Mouse (Mus musculus) liver, adult 2 months (tissue): Measurements from ENCODE around the gene Mtrf1l. TPM values are rescaled to one million over a fixed set of nuclear protein-coding genes. Genes with fewer than 3 reads are reported as not detected.

Experiments
- DNase-seq: peaks from one replicate; pipeline ENCODE4 v3.0.0-alpha.2; 2011; ENCODE audit warnings: low read depth, low spot score; ENCODE audit errors: extremely low read depth
- H3K27ac ChIP-seq: fragments of 200-500 bp; replicated peaks from 2 replicates; pipeline ENCODE4 v1.5.1; 2012; ENCODE audit warnings: low read depth, mild to moderate bottlenecking, control low read depth, inconsistent platforms, low read length; ENCODE audit not compliant: insufficient read depth
- H3K27me3 ChIP-seq: fragments of 200-500 bp; 2 replicates; pipeline ENCODE4 v1.6.1; 2012; ENCODE audit warnings: mild to moderate bottlenecking, moderate library complexity, low read length, inconsistent platforms; ENCODE audit not compliant: control insufficient read depth, insufficient read depth
- H3K36me3 ChIP-seq: fragments of 200-500 bp; 2 replicates; pipeline ENCODE4 v1.6.1; 2012; ENCODE audit warnings: low read length, inconsistent platforms; ENCODE audit not compliant: control insufficient read depth, insufficient read depth
- H3K4me1 ChIP-seq: fragments of 200-500 bp; 2 replicates; pipeline ENCODE4 v1.6.1; 2011; ENCODE audit warnings: low read length; ENCODE audit not compliant: control insufficient read depth, insufficient read depth
- H3K4me3 ChIP-seq: fragments of 200-500 bp; 2 replicates; pipeline ENCODE4 v1.5.1; 2011; ENCODE audit warnings: low read depth, mild to moderate bottlenecking, control low read depth, low read length, moderate library complexity; ENCODE audit not compliant: insufficient read depth
- H3K79me2 ChIP-seq: fragments of 200-500 bp; 2 replicates; pipeline ENCODE4 v1.6.1; 2012; ENCODE audit warnings: inconsistent platforms, mild to moderate bottlenecking, low read length, moderate library complexity; ENCODE audit not compliant: control insufficient read depth, insufficient read depth
- H3K9ac ChIP-seq: fragments of 200-500 bp; 2 replicates; pipeline ENCODE4 v1.6.1; 2012; ENCODE audit warnings: low read depth, mild to moderate bottlenecking, control low read depth, inconsistent platforms, low read length
- CTCF ChIP-seq: fragments of 200-500 bp; IDR thresholded peaks from 2 replicates; pipeline ENCODE4 v1.5.1; 2011; ENCODE audit warnings: low read depth, low read length, control low read depth
- POLR2A ChIP-seq: fragments of 200-500 bp; IDR thresholded peaks from 2 replicates; pipeline ENCODE4 v1.6.1; 2011; ENCODE audit warnings: low read length, control low read depth; ENCODE audit not compliant: insufficient read depth; ENCODE audit errors: extremely low read depth
- WGBS: fragments of 180-500 bp; shearing (Covaris S2); methylation state at CpG from one replicate; pipeline ENCODE4 v1.1.7; 2018; 5-methylcytosine and 5-hydroxymethylcytosine counted together
- polyA plus RNA-seq: library from polyadenylated mRNA; depleted of rRNA; stranded (reverse); fragments of >200 nt; gene quantifications from 2 replicates; pipeline ENCODE4 v1.2.3, GENCODE M21; 2012; rRNA removed
- total RNA-seq: library from RNA; depleted of rRNA; stranded (reverse); fragments of >200 nt; gene quantifications from 2 replicates; pipeline ENCODE4 v1.2.3, GENCODE M21; 2014; rRNA removed

Gene Mtrf1l
- total and polyA plus RNA-seq, 2 experiments: 0.98 to 7.2 TPM

GRCm38 (mm10) chr10:5803739-5804138 is 20.0 kb downstream of the Mtrf1l start:
- no peak for TF ChIP-seq POLR2A
- no peak for TF ChIP-seq CTCF
- no peak for DNase-seq
- WGBS: 30% methylated on average over 1 of the region's 1 CpGs
- Histone ChIP-seq H3K4me1 (peaks cover 5% of the 10 kb centered on the region), H3K9ac (no peak overlapping the region), H3K79me2 (peaks cover 8% of the 10 kb centered on the region; the same call in 1 of the 2 replicates), H3K4me3 (no peak overlapping the region), H3K36me3 (peaks cover 20% of the 10 kb centered on the region), H3K27me3 (no peaks in the 10 kb centered on the region), H3K27ac (no peak overlapping the region)

GRCm38 (mm10) chr10:5802866-5803265 is 20.8 kb downstream of the Mtrf1l start:
- no peak for DNase-seq
- peaks cover 22% of the 10 kb centered on the region for H3K36me3 ChIP-seq
- peaks cover 5% of the 10 kb centered on the region for H3K4me1 ChIP-seq
- H3K4me3 ChIP-seq: no peak overlapping the region
- TF ChIP-seq POLR2A (no peak), CTCF (no peak)
- H3K79me2 ChIP-seq: peaks cover 8% of the 10 kb centered on the region; the same call in 1 of the 2 replicates
- WGBS: 44% methylated on average over 6 of the region's 6 CpGs
- H3K9ac ChIP-seq: no peak overlapping the region
- no peak overlapping the region for H3K27ac ChIP-seq
- no peaks in the 10 kb centered on the region for H3K27me3 ChIP-seq

GRCm38 (mm10) chr10:5800490-5800889 is 23.2 kb downstream of the Mtrf1l start:
- peak; percentile 19 for DNase-seq
- H3K27ac ChIP-seq: no peak overlapping the region
- no peak overlapping the region for H3K4me3 ChIP-seq
- H3K79me2 ChIP-seq: peaks cover 8% of the 10 kb centered on the region; the same call in 1 of the 2 replicates
- WGBS: 100% methylated on average over 1 of the region's 1 CpGs
- no peaks in the 10 kb centered on the region for H3K27me3 ChIP-seq
- peaks cover 22% of the 10 kb centered on the region for H3K36me3 ChIP-seq
- H3K9ac ChIP-seq: no peak overlapping the region
- TF ChIP-seq POLR2A: no peak
- 0 out of 2 replicates have a peak, but pooled peaks have one; percentile 11 for TF ChIP-seq CTCF
- H3K4me1 ChIP-seq: peaks cover 3% of the 10 kb centered on the region

- Histone ChIP-seq H3K4me3 (no peak overlapping the region), H3K27me3 (no peaks in the 10 kb centered on the region), H3K27ac (no peak overlapping the region), H3K4me1 (no peaks in the 10 kb centered on the region), H3K36me3 (peaks cover 22% of the 10 kb centered on the region), H3K9ac (no peak overlapping the region), H3K79me2 (no peaks in the 10 kb centered on the region)
- DNase-seq: no peak
- no peak for TF ChIP-seq CTCF
- TF ChIP-seq POLR2A: no peak
- 84% methylated on average over 4 of the region's 4 CpGs for WGBS
Observed at GRCm38 (mm10) chr10:5798069-5798468, 25.6 kb downstream of the Mtrf1l start.

- no peak overlapping the region for H3K27ac ChIP-seq
- no peaks in the 10 kb centered on the region for H3K4me1 ChIP-seq
- no peak overlapping the region for H3K4me3 ChIP-seq
- no peak overlapping the region for H3K9ac ChIP-seq
- DNase-seq: peak; percentile 8
- 37% methylated on average over 12 of the region's 12 CpGs for WGBS
- H3K79me2 ChIP-seq: no peaks in the 10 kb centered on the region
- peaks cover 3% of the 10 kb centered on the region; the same call in 1 of the 2 replicates for H3K27me3 ChIP-seq
- TF ChIP-seq POLR2A (no peak), CTCF (peak; percentile 52)
- H3K36me3 ChIP-seq: no peaks in the 10 kb centered on the region
Observed at GRCm38 (mm10) chr10:5790657-5791056, 33.1 kb downstream of the Mtrf1l start.

GRCm38 (mm10) chr10:5786923-5787322 is 36.8 kb downstream of the Mtrf1l start:
- H3K79me2 ChIP-seq: no peaks in the 10 kb centered on the region
- no peaks in the 10 kb centered on the region for H3K4me1 ChIP-seq
- H3K36me3 ChIP-seq: no peaks in the 10 kb centered on the region
- WGBS: 22% methylated on average over 4 of the region's 4 CpGs
- peaks cover 3% of the 10 kb centered on the region; the same call in 1 of the 2 replicates for H3K27me3 ChIP-seq
- H3K4me3 ChIP-seq: no peak overlapping the region
- H3K27ac ChIP-seq: no peak overlapping the region
- no peak overlapping the region for H3K9ac ChIP-seq
- no peak for DNase-seq
- TF ChIP-seq POLR2A: no peak
- peak; percentile 47; the same call in 1 of the 2 replicates for TF ChIP-seq CTCF

Other genes starting within 250 kb of the Mtrf1l start
- 2.5 and 2.8 TPM in 2 replicates for gene Myct1, start 230.1 kb downstream of the Mtrf1l start, total RNA-seq
- 0.51 and 1.1 TPM in 2 replicates for gene Myct1, start 230.1 kb downstream of the Mtrf1l start, polyA plus RNA-seq
- gene Vip, start 184.7 kb downstream of the Mtrf1l start, total RNA-seq: 0.07 TPM in 1 of 2 replicates, not detected in the other
- not detected in 2 replicates for gene Vip, start 184.7 kb downstream of the Mtrf1l start, polyA plus RNA-seq
- gene Fbxo5, start 18.3 kb downstream of the Mtrf1l start, total RNA-seq: 0.67 and 0.83 TPM in 2 replicates
- gene Fbxo5, start 18.3 kb downstream of the Mtrf1l start, polyA plus RNA-seq: 0.20 and 0.39 TPM in 2 replicates
- under 0.01 and 0.09 TPM in 2 replicates for gene Rgs17, start 98.5 kb upstream of the Mtrf1l start, total RNA-seq
- not detected in 2 replicates for gene Rgs17, start 98.5 kb upstream of the Mtrf1l start, polyA plus RNA-seq